Mouse (Mus musculus) thymus, postnatal 10 days (tissue): ENCODE data around the gene Rgs17.

Source experiments
- DNase-seq, 2 experiments: peaks; one replicate each; pipeline ENCODE4 v3.0.0; 2021; ENCODE audit warnings: low spot score in 2 of 2

The Rgs17 gene

GRCm38 (mm10) chr10:5823740-5824491 lies 98.3 kb downstream of the Rgs17 start, which contains the start of gene Mtrf1l:
Mtrf1l (minus strand) TSS chr10:5823910.
- peak; percentile 96 to 97 for DNase-seq

- DNase-seq, result no peak
These were observed 98.9 kb downstream of the Rgs17 start for GRCm38 (mm10) chr10:5823291-5823739.

GRCm38 (mm10) chr10:5818772-5819171 lies 103.4 kb downstream of the Rgs17 start:
- DNase-seq, result no peak

GRCm38 (mm10) chr10:5815968-5816367 lies 106.2 kb downstream of the Rgs17 start:
- no peak for DNase-seq

- DNase-seq, result no peak
These were observed 108.5 kb downstream of the Rgs17 start for GRCm38 (mm10) chr10:5813724-5814123.

- DNase-seq, result no peak
These were observed 114.5 kb downstream of the Rgs17 start for GRCm38 (mm10) chr10:5807683-5808082.

- DNase-seq, result no peak
These were observed 115.2 kb downstream of the Rgs17 start for GRCm38 (mm10) chr10:5806996-5807395.

GRCm38 (mm10) chr10:5806416-5806815 lies 115.8 kb downstream of the Rgs17 start:
- no peak for DNase-seq

- DNase-seq, result peak; percentile 95 to 96
These were observed 116.4 kb downstream of the Rgs17 start for GRCm38 (mm10) chr10:5805731-5806307.

- DNase-seq, result peak; percentile 96 to 99
These were observed 116.9 kb downstream of the Rgs17 start, which contains the start of gene Fbxo5 for GRCm38 (mm10) chr10:5805243-5805730. Fbxo5 (minus strand) TSS chr10:5805600.

GRCm38 (mm10) chr10:5804691-5805156 lies 117.5 kb downstream of the Rgs17 start:
- DNase-seq, result peak; percentile 30 to 58

GRCm38 (mm10) chr10:5803739-5804138 lies 118.5 kb downstream of the Rgs17 start:
- no peak for DNase-seq

- DNase-seq, result no peak
These were observed 119.3 kb downstream of the Rgs17 start for GRCm38 (mm10) chr10:5802866-5803265.

GRCm38 (mm10) chr10:5800490-5800889 lies 121.7 kb downstream of the Rgs17 start:
- peak in 1 of 2 experiments; percentile 40 for DNase-seq

GRCm38 (mm10) chr10:5798069-5798468 lies 124.1 kb downstream of the Rgs17 start:
- DNase-seq, result no peak

GRCm38 (mm10) chr10:5790657-5791056 lies 131.5 kb downstream of the Rgs17 start:
- peak in 1 of 2 experiments; percentile 29 for DNase-seq

GRCm38 (mm10) chr10:5786923-5787322 lies 135.3 kb downstream of the Rgs17 start:
- DNase-seq, result no peak
